8 mouse cellular contexts compared by ENCODE assay signal in the genomic region with DNA sequence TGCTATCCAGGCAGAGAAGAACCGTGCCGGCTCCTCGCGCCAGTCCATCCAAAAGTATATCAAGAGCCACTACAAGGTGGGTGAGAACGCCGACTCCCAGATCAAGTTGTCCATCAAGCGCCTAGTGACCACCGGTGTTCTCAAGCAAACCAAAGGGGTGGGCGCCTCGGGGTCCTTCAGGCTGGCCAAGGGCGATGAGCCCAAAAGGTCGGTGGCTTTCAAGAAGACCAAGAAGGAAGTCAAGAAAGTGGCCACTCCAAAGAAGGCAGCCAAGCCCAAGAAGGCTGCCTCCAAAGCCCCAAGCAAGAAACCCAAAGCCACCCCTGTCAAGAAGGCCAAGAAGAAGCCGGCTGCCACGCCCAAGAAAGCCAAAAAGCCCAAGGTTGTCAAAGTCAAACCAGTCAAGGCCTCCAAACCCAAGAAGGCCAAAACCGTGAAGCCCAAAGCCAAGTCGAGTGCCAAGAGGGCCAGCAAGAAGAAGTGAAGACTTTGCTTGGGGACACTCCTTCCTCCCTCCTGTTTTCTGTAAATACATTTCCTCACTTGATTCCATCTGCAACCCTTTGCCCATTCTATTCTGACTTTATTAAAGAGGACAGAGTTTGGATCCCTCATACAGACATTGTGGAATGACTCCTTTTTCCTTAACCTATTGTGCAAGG. TPM values are rescaled to one million over a fixed set of nuclear protein-coding genes. Genes with fewer than 3 reads are reported as not detected.
DNase-seq lines count a peak whose midpoint lies in the region; ATAC-seq and TF ChIP-seq lines count a peak whose summit lies in the region.

No protein-coding gene starts in this region.

- TF ChIP-seq RAD21 in MEL (IDR thresholded peaks at IDR 0.05; ENCODE audit: low read depth, low read length) = no peak

- no peak for DNase-seq in heart, postnatal 4 days
- DNase-seq in MEL (ENCODE audit: low read depth, low spot score) = peak; percentile 51
- DNase-seq in heart, postnatal 0 days (ENCODE audit: low spot score) = no peak
- DNase-seq in midbrain, embryonic 10.5 days (ENCODE audit: low spot score) = no peak
- DNase-seq in cerebellum, adult 9-10 months = no peak
- DNase-seq in spleen, adult 12 weeks (ENCODE audit: low spot score) = no peak
- no peak for DNase-seq in right cerebral cortex, postnatal 14 days

- WGBS in heart, embryonic 14.5 days = 24% methylated on average over 16 of the region's 16 CpGs
- WGBS in heart, postnatal 0 days = 19% methylated on average over 16 of the region's 16 CpGs
- WGBS in midbrain, embryonic 10.5 days = 34% methylated on average over 16 of the region's 16 CpGs

- TF ChIP-seq POLR2A in MEL (IDR thresholded peaks at IDR 0.05; ENCODE audit: control insufficient read depth in 1 of 2, insufficient read depth in 1 of 2, low read depth in 1 of 2, low read length in 2 of 2, poor library complexity in 1 of 2) = no peak

- H3K4me1 ChIP-seq in heart, embryonic 14.5 days (ENCODE audit: control insufficient read depth in 2 of 2, insufficient read depth in 2 of 2, low read length in 2 of 2) = peaks cover 24 to 27% of the 10 kb centered on the region in 2 experiments
- peaks cover 0 to 17% of the 10 kb centered on the region in 2 experiments; a peak in 2 of 4 replicates for H3K4me1 ChIP-seq in MEL (ENCODE audit: control insufficient read depth in 1 of 2, insufficient read depth in 2 of 2, low read length in 2 of 2)
- peaks cover 23% of the 10 kb centered on the region; the same call in 1 of the 2 replicates for H3K4me1 ChIP-seq in heart, postnatal 0 days (ENCODE audit: control insufficient read depth, insufficient read depth)
- H3K4me1 ChIP-seq in midbrain, embryonic 10.5 days = peaks cover 59% of the 10 kb centered on the region

- no peaks in the 10 kb centered on the region for H3K9me3 ChIP-seq in heart, embryonic 14.5 days (ENCODE audit: control insufficient read depth, low read length)
- no peaks in the 10 kb centered on the region for H3K9me3 ChIP-seq in MEL (replicated peaks; ENCODE audit: insufficient read depth, low read length)
- no peaks in the 10 kb centered on the region for H3K9me3 ChIP-seq in heart, postnatal 0 days (replicated peaks; ENCODE audit: control insufficient read depth, low read length)
- H3K9me3 ChIP-seq in midbrain, embryonic 10.5 days (replicated peaks) = no peaks in the 10 kb centered on the region

- TF ChIP-seq EP300 in MEL (IDR thresholded peaks at IDR 0.05; ENCODE audit: low read depth in 1 of 2, low read length in 2 of 2) = no peak
- TF ChIP-seq EP300 in heart, postnatal 0 days (IDR thresholded peaks at IDR 0.05; ENCODE audit: low read depth) = no peak

- ATAC-seq in heart, embryonic 14.5 days (ENCODE audit: insufficient number of reproducible peaks, insufficient read depth, low FRiP score, low read depth) = no peak
- no peak for ATAC-seq in heart, postnatal 0 days (ENCODE audit: insufficient read depth, low read depth)

- peak overlapping the region; percentile 97 for H3K4me2 ChIP-seq in heart, embryonic 14.5 days (ENCODE audit: low read length)
- peak overlapping the region; percentile 80 for H3K4me2 ChIP-seq in heart, postnatal 0 days (ENCODE audit: low read depth, low read length)

- H3K27ac ChIP-seq in heart, embryonic 14.5 days (replicated peaks in 1 of 2; ENCODE audit: control insufficient read depth in 1 of 2, insufficient read depth in 1 of 2, low read depth in 2 of 2, low read length in 2 of 2) = peak overlapping the region; percentile 85 to 95
- H3K27ac ChIP-seq in MEL (ENCODE audit: control insufficient read depth, low read depth, low read length) = peak overlapping the region; percentile 15
- peak overlapping the region; percentile 97 for H3K27ac ChIP-seq in heart, postnatal 0 days (ENCODE audit: low read depth)
- H3K27ac ChIP-seq in midbrain, embryonic 10.5 days (replicated peaks) = peak overlapping the region; percentile 100

- H3K79me2 ChIP-seq in MEL (ENCODE audit: control insufficient read depth, insufficient read depth, low read length, poor library complexity) = peaks cover 7% of the 10 kb centered on the region; the same call in 1 of the 2 replicates

- peak overlapping the region; percentile 64 to 81 for H3K4me3 ChIP-seq in heart, embryonic 14.5 days (ENCODE audit: control insufficient read depth in 1 of 2, insufficient read depth in 1 of 2, low read depth in 1 of 2, low read length in 2 of 2)
- H3K4me3 ChIP-seq in MEL (ENCODE audit: control insufficient read depth in 1 of 2, insufficient read depth in 1 of 2, low read depth in 2 of 2, low read length in 2 of 2) = peak overlapping the region; percentile 58 to 75
- H3K4me3 ChIP-seq in heart, postnatal 0 days (ENCODE audit: low read depth, low read length) = peak overlapping the region; percentile 60
- peak overlapping the region; percentile 85 for H3K4me3 ChIP-seq in midbrain, embryonic 10.5 days

- no peaks in the 10 kb centered on the region for H3K36me3 ChIP-seq in heart, embryonic 14.5 days (ENCODE audit: control insufficient read depth, insufficient read depth, low read length)
- peaks cover 0 to 6% of the 10 kb centered on the region in 2 experiments; a peak in 1 of 4 replicates for H3K36me3 ChIP-seq in MEL (ENCODE audit: control insufficient read depth in 1 of 2, insufficient read depth in 2 of 2, low read length in 2 of 2)
- H3K36me3 ChIP-seq in heart, postnatal 0 days (replicated peaks; ENCODE audit: control insufficient read depth, insufficient read depth, low read length) = no peaks in the 10 kb centered on the region
- no peaks in the 10 kb centered on the region for H3K36me3 ChIP-seq in midbrain, embryonic 10.5 days

- peak overlapping the region; percentile 99 for H3K9ac ChIP-seq in heart, embryonic 14.5 days (ENCODE audit: low read length)
- H3K9ac ChIP-seq in MEL (ENCODE audit: control insufficient read depth, low read depth, low read length, poor library complexity, severe bottlenecking) = peak overlapping the region; percentile 89
- H3K9ac ChIP-seq in heart, postnatal 0 days (replicated peaks; ENCODE audit: low read depth, low read length) = peak overlapping the region; percentile 99

- H3K27me3 ChIP-seq in heart, embryonic 14.5 days (ENCODE audit: control insufficient read depth, insufficient read depth, low read length) = no peaks in the 10 kb centered on the region
- no peaks in the 10 kb centered on the region; a peak in 1 of 4 replicates for H3K27me3 ChIP-seq in MEL (ENCODE audit: control insufficient read depth in 1 of 2, insufficient read depth in 2 of 2, low read length in 2 of 2)
- no peaks in the 10 kb centered on the region for H3K27me3 ChIP-seq in heart, postnatal 0 days (ENCODE audit: control insufficient read depth, insufficient read depth, low read length)
- peaks cover 34% of the 10 kb centered on the region for H3K27me3 ChIP-seq in midbrain, embryonic 10.5 days (ENCODE audit: low read depth, poor library complexity, severe bottlenecking)

- TF ChIP-seq CTCF in MEL (IDR thresholded peaks at IDR 0.05 in 2 of 3, conservative IDR thresholded peaks at IDR 0.05 in 1 of 3; ENCODE audit: control insufficient read depth in 1 of 3, insufficient read depth in 1 of 3, low read depth in 2 of 3, low read length in 3 of 3, poor library complexity in 1 of 3, severe bottlenecking in 1 of 3) = no peak
- no peak for TF ChIP-seq CTCF in heart, postnatal 0 days (IDR thresholded peaks at IDR 0.05; ENCODE audit: low read depth)

TF ChIP-seq in MEL, 35 proteins besides CTCF, POLR2A, EP300 and RAD21 (continues in another document):
- TF ChIP-seq SIN3A (IDR thresholded peaks at IDR 0.05; ENCODE audit: low read length) = 0 out of 2 replicates have a peak, but pooled peaks have one; percentile 38

RNA-seq across cellular contexts. Expression of a gene that starts 0.7 kb away (rescaled TPM):
- 102 and 117 TPM in 2 replicates for polyA plus RNA-seq in heart, embryonic 14.5 days (2014; fragmentation: Nextera tagmentation; extraction: Ambion mirVana)
- 100 to 1,000 TPM; 262 to 304 TPM for total RNA-seq in heart, postnatal 4 days (2021)
- total RNA-seq in MEL (2012; rRNA removed) = 28.2 and 33.5 TPM in 2 replicates
- polyA plus RNA-seq in MEL (2012; ENCODE audit: insufficient read depth in 1 of 2, insufficient read length in 2 of 2, low read depth in 1 of 2, low replicate concordance in 2 of 2, missing spikeins in 1 of 2) = 100 to 1,000 TPM in 1 of 2 experiments, 10 to 100 TPM in 1; 46.8 to 213 TPM
- 318 and 358 TPM in 2 replicates for total RNA-seq in heart, postnatal 0 days (2014; rRNA removed; ENCODE audit: low replicate concordance)
- polyA plus RNA-seq in heart, postnatal 0 days (2015; fragmentation: Nextera tagmentation; extraction: Ambion mirVana) = 210 and 229 TPM in 2 replicates
- 421 and 499 TPM in 2 replicates for polyA plus RNA-seq in midbrain, embryonic 10.5 days (2016; fragmentation: Nextera tagmentation; extraction: Ambion mirVana)

RNA-seq across cellular contexts. Expression of a gene that starts 12.7 kb away (rescaled TPM):
- not detected in 2 replicates for polyA plus RNA-seq in heart, embryonic 14.5 days (2014; fragmentation: Nextera tagmentation; extraction: Ambion mirVana)
- not detected for total RNA-seq in heart, postnatal 4 days (2021)
- 2.5 and 2.6 TPM in 2 replicates for total RNA-seq in MEL (2012; rRNA removed)
- polyA plus RNA-seq in MEL (2012; ENCODE audit: insufficient read depth in 1 of 2, insufficient read length in 2 of 2, low read depth in 1 of 2, low replicate concordance in 2 of 2, missing spikeins in 1 of 2) = 1 to 10 TPM in 1 of 2 experiments, not detected in 1; 4.5 TPM
- not detected in 2 replicates for total RNA-seq in heart, postnatal 0 days (2014; rRNA removed; ENCODE audit: low replicate concordance)
- not detected in 2 replicates for polyA plus RNA-seq in heart, postnatal 0 days (2015; fragmentation: Nextera tagmentation; extraction: Ambion mirVana)
- not detected in 2 replicates for polyA plus RNA-seq in midbrain, embryonic 10.5 days (2016; fragmentation: Nextera tagmentation; extraction: Ambion mirVana)

RNA-seq across cellular contexts. Expression of a gene that starts 33.7 kb away (rescaled TPM):
- 20.2 and 23.0 TPM in 2 replicates for polyA plus RNA-seq in heart, embryonic 14.5 days (2014; fragmentation: Nextera tagmentation; extraction: Ambion mirVana)
- total RNA-seq in heart, postnatal 4 days (2021) = 10 to 100 TPM; 11.8 to 12.7 TPM
- total RNA-seq in MEL (2012; rRNA removed) = 42.3 and 43.4 TPM in 2 replicates
- polyA plus RNA-seq in MEL (2012; ENCODE audit: insufficient read depth in 1 of 2, insufficient read length in 2 of 2, low read depth in 1 of 2, low replicate concordance in 2 of 2, missing spikeins in 1 of 2) = 10 to 100 TPM in 1 of 2 experiments, not detected in 1; 62.2 TPM
- total RNA-seq in heart, postnatal 0 days (2014; rRNA removed; ENCODE audit: low replicate concordance) = 20.9 and 27.1 TPM in 2 replicates
- polyA plus RNA-seq in heart, postnatal 0 days (2015; fragmentation: Nextera tagmentation; extraction: Ambion mirVana) = 14.1 and 15.6 TPM in 2 replicates
- 65.1 and 66.6 TPM in 2 replicates for polyA plus RNA-seq in midbrain, embryonic 10.5 days (2016; fragmentation: Nextera tagmentation; extraction: Ambion mirVana)

RNA-seq across cellular contexts. Expression of a gene that starts 46.0 kb away (rescaled TPM):
- polyA plus RNA-seq in heart, embryonic 14.5 days (2014; fragmentation: Nextera tagmentation; extraction: Ambion mirVana) = 144 and 153 TPM in 2 replicates
- total RNA-seq in heart, postnatal 4 days (2021) = 100 to 1,000 TPM; 103 to 109 TPM
- total RNA-seq in MEL (2012; rRNA removed) = 394 and 395 TPM in 2 replicates
- polyA plus RNA-seq in MEL (2012; ENCODE audit: insufficient read depth in 1 of 2, insufficient read length in 2 of 2, low read depth in 1 of 2, low replicate concordance in 2 of 2, missing spikeins in 1 of 2) = 100 to 1,000 TPM; 301 to 442 TPM
- total RNA-seq in heart, postnatal 0 days (2014; rRNA removed; ENCODE audit: low replicate concordance) = 183 and 210 TPM in 2 replicates
- 114 and 123 TPM in 2 replicates for polyA plus RNA-seq in heart, postnatal 0 days (2015; fragmentation: Nextera tagmentation; extraction: Ambion mirVana)
- 260 and 273 TPM in 2 replicates for polyA plus RNA-seq in midbrain, embryonic 10.5 days (2016; fragmentation: Nextera tagmentation; extraction: Ambion mirVana)

Comparison
In these comparisons a context has a peak if more than half of its experiments do, and no peak if none do; other contexts are left out.
1. H3K27ac ChIP-seq: peak in every context shown above with its lines; median percentile 100 in midbrain, embryonic 10.5 days; 97 in heart, postnatal 0 days; 90 in heart, embryonic 14.5 days; 15 in MEL.